Mouse (Mus musculus) left cerebral cortex, adult 9 months (tissue): ENCODE data around the gene Nrcam.
A peak's percentile ranks its signal among the peaks of the same experiment; 100 is the strongest.
"Not testable (repeated sequence)": the region's sequence is repeated elsewhere in the genome, so short reads cannot be mapped to it uniquely, and the experiment has no call there.

Experiments
- DNase-seq, 2 experiments: peaks; one replicate each; pipeline ENCODE4 v3.0.0; 2022; ENCODE audit warnings: low spot score in 2 of 2

Gene Nrcam

DNA sequence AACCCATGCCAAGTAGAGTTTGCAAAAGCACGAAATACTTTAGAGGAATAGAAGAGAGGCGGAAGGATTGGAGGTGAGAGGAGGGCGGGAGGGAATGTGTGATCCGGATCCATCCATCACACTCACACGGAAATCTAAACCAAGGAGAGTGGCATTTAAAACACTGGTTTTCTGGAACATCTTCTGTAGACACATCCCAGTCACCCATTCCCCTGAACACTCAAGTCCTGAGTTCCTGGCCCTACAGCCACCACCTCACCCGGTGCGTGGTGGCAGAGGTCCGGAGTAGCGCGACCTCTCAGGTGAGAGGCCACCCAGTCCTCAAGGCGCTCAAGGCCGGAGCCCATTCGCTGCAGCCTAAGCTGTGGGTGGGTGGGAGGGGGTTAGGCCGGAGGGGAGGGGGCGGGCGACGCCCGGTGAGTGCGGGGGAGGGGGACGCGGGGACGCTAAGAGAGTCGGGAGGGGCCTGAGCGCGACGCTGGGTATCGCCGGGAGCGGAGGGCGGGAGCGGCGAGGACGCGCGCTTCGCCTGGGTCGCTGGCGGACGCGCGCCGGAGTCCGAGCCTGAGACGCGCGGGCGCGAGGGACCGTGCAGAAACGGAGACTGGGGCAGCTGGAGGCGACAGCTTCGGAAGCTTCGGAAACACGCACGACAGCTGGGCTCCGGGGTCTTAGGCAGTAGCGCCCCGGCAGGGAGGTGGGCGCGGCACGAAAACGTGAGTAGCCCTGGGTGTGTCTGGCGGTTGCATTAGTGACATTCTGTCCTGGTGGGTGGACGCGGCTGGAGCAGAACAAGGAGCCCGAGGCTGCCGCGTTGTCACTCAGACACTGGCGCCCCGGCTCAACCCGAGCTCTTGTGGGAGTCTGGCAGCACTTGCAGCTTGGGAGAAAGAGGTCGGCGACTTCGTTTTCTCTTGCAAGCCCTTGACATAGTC is at the start of gene Nrcam:
Nrcam (plus strand) TSS at position 505 of the 935 bp plus-strand sequence.
- peak; percentile 30 to 62 for DNase-seq

DNA sequence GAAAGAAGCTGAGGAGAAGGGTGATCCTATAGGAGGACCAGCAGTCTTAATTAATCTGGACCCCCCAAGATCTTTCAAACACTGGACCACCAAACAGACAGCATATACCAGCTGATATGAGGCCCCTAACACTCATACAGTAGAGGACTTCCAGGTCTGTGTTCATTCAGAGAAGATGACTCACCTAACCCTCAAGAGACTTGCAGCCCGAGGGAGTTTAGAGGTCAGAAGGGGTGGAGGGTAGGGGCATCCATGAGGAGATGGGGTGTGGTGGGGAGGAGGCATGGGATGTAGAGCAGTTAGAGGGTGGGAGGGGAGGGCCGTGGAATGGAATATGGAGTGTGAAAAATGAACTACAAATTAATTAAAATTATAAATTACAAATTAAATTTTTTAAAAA is 48.5 kb upstream of the Nrcam start:
- DNase-seq, result not testable (repeated sequence)

DNA sequence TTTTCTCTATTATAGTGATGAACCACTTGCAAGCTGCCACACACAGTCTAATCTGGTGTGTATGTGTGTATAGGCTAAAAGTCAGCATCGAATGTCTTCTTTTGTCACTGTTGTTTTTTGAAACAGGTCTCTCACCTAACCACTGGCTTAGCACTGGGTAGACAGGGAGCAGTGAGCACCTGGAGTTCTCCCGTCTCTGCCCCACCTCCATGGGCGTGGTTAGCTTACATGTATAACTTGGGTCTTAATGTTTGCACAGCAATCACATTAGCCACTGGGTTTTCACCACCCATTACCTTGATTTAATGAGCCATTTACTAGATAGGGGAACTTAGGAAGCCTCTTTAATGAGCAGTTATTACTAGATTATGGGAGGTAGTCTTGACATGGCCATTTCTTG is 47.2 kb upstream of the Nrcam start:
- DNase-seq, result no peak

DNA sequence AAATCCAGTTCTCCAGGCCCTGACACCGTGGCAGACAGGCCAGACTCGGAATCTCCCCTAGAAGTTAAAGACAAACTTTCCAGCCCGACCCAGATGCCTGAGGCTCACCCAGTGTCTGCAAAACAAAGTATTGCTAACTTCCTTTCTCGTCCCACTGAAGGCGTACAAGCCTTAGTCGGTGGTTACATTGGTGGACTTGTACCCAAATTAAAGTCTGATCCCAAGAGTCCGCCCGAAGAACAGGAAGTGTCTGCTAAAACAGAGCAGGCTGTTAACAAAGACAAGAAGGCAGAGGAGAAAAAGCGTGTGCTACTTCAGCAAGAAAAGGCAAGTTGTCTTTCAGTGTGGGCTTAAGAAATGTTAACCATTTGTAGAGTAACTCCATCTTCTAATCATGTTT is 45.3 kb upstream of the Nrcam start:
- no peak for DNase-seq

DNA sequence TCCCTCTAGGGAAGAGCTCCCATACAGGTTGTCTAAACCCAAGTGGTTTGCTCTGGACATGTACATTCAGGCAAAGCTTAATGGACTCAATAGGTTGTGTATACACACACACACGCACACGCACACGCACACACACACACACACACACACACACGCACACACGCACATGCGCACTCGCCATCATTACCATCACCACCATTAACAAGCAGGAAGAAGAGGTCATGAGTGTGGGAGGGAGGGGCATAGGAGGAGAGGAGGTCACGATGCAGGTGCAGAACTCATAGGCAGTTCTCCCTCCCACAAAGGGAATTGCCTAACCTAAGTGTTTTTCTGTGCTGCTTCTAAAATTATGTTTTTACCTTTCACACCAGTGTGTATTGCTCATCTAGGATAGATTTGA is 41.7 kb upstream of the Nrcam start:
- DNase-seq, result no peak

DNA sequence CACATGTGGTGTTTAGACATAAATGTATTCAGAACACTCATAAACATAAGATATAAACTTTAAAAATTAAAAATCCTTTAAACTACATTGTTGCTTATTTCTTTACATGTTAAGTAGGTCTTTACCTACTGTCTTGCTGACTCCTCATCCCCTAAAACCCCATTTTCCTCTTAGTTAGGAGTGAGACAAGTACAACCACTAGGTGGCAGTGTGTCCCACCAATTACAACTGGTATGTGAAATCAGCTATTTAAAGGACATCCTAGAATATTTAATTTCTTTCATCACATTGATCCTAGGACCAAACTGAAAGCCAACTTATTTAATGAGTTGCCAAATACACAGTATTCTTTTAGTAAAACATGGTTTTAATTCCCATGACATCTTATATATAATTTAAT is 36.4 kb upstream of the Nrcam start:
- peak in 1 of 2 experiments; percentile 76 for DNase-seq

DNA sequence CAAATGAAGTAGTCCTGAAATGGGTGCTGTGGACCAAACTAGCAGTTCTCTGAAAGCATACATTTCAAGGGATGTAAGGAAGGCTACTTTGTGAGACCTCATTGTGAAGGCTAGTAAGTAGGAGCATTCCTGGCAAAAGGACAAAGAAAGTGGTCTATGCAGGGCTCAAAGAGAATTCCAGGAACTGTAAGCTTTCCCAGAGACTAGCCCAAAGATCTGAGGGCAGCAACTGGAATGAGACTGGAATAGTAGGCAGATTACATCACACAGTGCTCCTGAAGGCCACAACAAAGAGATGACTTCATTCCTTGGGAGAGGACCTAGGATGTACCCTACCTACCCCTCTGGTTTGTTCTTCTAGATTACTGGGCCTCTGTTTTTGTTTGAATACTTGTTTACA is 27.9 kb upstream of the Nrcam start:
- DNase-seq, result no peak

DNA sequence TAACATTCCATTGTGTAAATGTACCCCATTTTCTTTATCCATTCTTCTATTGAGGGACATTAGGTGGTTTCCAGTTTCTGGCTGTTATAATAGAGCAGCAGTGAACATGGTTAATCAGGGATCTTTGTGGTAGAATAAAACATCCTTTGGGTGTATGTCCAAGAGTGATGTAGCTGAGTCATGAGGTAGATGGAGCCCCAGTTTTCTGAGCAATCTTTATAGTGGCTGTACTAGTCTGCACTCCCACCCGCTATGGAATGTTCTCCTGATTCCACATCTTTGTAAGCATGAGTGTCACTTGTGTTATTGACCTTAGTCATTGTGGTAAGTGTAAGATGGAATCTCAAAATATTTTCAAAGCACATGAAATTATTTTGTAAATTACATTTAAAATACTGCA is 24.7 kb upstream of the Nrcam start:
- no peak for DNase-seq

DNA sequence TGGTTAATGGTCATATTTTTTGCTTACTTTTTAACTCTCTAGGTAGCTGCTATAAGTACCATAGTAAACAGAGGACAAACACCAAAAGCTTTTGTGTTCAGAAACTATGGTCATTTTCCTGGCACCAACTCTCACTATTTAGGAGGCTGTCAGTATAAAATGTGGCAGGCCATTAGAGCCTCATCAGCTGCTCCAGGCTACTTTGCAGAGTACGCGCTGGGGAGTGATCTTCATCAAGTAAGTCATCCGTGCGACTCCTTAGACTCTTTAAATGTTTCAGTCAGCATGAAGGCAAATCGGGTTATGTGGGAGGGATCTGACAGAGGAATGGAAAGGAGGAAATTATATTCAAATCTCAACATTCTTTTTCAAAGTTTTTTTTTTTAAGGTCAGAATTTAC is 23.8 kb upstream of the Nrcam start:
- DNase-seq, result no peak

DNA sequence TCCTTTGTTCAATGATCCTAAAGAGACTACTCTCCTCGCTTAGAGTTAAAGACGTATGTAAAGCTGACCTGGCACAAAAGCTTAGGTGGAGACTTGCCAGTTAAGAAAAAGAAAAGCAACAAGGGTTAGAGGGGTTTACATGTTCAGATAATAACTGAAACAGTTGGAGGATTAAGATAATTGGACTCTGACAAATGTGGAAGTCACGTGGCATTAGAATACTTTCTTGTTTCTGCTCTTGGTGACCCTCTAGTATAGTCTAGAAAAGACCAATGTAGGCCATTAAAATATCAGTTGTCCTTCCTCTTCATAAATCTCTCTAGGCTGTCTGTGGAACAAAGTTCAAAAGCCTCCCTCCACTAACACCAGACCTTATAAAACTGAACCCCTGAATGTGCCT is 20.5 kb upstream of the Nrcam start:
- DNase-seq, result no peak

DNA sequence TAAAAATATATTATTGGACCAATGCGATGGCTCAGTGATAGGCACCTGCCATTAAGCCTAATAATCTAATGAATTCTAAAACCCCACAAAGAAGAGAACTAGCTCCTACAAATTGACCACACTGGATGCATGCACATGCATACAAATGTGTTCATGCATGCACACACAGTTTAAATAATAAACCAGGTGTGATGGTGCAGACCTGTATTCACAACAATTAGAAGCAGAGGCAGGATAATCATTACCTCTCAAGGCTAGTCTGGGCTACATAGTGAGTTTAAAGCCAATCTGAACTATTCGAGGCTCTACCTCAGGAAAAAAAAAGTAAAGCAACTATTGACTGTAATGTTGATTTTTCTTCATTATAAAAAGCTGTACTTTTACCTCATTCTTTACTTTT is 13.5 kb upstream of the Nrcam start:
- no peak for DNase-seq

DNA sequence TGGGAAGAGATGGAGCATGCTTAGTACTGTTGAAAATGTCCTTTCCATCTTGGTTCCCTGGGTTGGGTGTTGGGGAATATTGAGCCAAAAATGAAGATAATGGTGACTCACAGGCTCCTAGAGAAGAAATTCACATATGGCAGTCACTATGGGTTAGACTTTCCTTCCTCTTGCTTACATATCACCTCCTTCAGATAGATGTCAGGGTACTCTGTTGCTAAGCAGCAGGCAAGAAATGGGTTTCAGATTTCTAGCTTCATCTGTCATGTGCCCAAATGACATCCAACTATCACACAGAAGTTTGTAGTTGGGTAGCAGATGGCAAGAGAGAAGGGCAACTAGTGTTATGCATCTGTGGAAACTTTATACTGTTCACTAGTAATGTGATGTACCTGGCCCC is 3.6 kb upstream of the Nrcam start:
- DNase-seq, result peak; percentile 41 to 53

DNA sequence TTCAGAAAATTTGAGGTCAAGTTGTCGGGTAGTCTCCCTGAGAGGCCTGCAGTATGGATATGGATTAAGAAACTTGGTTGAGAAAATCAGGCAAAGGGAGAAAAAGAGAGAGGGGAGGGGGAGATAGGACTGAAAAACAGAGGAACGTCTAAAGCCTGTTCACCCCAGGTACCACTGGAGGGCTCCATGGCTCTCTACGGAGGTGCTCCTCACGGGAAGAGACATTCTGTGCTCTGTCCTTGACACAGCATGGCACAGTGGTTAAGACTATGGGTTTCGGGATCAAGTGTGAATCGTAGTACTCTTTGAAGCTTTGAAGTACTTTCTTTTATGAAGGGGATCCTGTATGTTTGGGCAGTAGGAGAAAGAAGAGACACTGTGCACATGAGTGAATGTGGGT is 1.2 kb upstream of the Nrcam start:
- DNase-seq, result peak in 1 of 2 experiments; percentile 40

DNA sequence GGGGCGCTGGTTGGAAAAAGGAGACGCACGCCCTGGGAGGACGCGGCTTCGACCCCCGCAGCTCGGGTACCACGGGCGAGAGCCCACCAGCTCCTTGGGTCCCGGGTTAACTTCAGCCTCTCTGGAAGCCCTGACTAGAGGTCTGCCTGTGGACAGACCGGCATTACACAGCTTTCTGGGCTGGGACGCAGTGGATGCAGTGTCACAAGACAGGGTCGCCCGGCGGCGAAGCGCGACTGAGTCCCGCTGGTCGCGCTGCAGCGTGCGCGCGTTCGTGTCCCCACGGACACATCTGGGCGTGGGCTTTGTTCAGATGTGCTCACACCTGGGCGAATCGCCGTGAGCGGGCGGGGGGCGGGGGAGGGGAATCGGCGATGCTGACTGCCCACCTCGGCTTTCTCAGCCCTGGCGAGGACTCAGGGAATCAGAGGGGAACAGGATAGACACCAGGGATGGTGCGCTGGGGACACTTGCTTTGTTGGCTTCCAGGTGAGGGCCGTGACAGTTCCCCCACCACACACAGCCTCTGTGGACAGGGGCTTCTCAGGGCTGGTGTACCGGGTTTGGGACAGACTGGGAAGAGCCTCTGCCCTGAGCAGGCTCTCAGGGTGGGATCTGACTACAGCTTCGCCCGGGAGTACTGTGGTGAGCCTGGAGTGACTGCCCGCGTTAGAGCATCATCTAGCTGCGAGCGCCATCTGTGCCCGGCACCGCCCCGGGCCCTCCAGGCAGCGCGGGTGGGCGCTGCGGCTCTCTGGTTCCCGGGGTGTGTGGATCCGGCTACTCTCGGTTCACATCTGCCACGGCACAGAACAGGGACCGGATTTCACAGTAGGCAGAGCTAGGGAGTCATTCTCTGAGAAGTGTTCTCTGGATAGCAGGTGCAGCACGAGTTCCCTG is 881 bp downstream of the Nrcam start:
- DNase-seq, result peak; percentile 19 to 67

DNA sequence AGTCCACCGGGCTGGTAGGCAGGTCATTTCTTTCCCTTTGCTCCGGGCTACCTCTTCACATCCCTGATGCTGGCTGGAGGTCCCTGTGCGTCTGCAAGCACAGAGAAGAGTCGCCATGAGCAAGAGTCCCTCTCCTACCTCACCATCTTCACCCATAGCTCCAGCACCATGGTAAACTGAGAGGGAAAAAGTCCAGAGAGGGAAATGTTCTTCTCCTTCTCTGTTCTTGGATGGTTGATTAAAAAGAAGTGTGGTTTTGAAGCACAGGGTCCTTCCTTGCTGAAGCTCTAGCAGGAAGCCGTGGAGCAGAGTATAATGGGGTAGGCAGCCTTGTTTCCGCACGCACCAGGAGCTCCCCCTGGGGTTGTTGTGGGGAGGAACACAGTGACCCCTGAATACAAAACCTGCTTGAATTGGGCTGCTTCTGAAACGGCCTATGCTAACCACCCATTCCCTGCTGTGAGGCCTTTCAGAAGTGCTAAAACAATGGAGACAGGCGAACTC is 1.6 kb downstream of the Nrcam start:
- peak in 1 of 2 experiments; percentile 42 for DNase-seq

DNA sequence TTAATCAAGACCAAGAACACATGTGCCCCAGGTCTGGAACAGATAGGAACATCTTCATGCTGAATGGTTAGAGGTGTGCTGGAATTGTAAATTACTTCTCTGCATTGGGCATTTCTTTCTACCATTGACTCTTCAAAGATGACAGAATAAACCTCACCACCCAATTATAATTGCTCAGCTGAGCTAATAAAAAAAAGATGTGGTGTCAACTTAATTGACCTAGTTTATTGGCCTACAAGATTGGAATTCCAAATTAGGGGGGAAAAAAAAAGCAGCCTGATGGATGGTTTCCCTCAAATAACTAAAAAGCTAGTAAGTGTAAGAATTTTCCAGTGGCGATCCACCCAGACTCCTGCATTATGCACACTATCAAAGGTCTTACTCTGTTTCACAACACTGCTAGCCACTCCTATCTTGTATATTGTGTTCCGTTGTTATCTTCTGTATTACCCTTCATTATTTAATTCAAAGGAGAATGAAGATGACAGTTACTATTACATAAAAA is 8.5 kb downstream of the Nrcam start:
- no peak for DNase-seq

DNA sequence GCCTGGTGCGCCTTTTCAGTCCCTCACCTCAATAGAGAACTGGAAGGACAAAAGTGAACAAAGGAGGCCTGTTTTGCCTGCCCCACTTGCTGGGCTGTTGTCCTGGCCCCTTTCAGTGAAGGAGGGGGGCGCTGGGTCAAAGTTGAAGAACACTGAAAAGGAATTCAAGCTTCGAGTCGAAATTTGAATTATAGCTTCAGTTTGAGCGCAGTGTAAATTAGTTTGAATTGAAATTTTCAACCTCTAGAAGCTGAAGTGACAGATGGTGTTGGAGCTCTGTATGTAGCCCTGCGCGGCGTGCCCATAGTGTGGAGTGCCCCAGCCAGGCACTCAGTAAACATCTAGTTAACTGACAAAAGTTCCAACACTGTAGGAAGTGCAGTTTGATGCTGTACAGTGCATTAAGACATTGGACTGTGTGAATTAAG is 9.5 kb downstream of the Nrcam start:
- DNase-seq, result no peak

DNA sequence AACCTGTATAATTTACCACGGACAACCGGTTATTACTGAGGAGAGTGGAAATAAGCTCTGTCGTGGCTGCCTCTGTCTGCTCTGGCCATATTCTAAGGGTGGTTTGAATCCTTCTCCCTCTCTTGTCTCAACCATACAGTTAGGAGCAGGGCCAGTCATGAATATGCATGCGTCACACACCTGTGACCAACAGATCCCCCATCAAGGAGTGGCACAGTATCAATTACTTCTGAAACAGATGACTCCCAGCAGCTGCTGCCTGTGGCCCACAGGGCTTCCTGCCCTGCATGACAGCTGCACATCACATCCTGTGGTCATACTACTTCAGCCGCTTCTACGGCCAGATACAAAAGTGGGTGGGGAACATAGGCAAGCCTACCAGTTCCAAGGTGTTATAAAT is 15.4 kb downstream of the Nrcam start:
- no peak for DNase-seq

DNA sequence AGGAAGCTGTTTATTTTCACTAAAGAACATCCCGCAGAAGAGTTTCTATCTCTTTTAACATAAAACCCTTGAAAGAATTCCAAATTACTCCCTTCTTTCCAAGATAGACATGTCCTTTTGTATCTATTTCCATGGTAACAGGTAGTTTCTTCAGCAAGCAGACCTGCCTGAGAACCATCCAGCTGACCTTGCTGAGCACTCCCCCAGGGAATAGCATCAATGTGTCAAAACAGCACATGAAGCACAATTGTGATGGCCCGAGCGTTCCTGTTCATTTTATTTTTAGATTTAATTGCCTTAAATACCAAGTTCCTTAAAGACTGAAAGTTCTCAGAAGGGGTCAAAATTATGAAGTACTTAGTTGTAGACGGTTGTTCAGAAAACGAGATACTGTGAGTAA is 16.6 kb downstream of the Nrcam start:
- DNase-seq, result no peak

DNA sequence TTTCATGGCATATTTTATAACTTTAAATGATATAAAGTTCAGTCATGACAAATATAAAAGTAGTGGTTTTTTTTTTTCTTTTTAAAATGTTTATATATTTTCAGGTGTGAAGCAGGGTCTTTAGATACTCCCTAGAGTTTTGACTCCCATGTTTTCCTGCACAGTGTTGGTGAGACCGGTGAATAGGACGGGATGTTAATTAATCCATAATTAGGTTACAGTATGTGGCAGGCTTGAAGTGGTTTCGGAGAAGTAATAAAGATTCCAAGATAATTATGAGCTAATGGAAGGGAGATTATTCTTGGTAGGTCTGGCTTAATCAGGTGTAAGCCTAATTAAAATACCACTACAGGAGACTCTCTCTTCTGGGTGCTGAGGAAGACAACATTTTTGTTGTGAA is 17.5 kb downstream of the Nrcam start:
- DNase-seq, result no peak

DNA sequence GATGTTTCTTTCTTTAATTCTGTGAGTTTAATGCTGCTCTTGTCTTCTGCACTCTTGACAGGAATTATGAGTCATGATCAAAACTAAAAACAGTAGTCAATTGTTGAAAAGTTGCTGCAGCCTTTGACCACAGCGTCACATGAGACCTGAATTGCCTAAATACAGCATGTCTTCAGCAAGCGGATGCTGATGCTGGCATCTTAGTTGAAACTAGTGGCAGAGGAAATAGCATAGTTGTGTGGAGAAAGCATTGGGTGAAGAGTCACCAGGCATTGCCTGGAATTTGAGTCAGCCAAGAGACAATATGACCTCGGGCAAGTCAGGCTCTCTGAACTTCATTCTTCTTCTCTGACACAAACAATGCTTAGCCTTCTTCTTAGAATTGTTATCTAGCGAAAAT is 26.4 kb downstream of the Nrcam start:
- DNase-seq, result no peak

DNA sequence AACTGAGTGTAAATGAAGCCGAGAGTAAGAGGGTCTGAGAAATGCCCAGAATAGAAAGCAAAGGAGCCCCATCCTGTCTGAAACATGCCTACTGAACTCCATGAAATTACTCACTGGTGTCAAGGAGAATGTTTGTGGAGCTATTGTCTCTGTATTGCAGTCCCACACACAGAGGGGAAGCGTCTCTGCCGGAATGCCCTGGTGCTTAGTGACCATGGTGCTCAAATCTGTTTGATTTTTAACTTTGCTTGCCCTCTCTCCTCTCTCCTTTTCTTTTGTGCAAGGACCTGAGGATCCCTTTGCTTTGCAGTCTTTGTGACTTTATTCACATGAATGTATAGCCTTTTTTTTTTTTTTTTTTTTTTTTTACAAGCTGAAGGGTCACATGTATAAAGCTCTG is 28.8 kb downstream of the Nrcam start:
- no peak for DNase-seq
